Mouse (Mus musculus) spleen, adult 2 months (tissue): ENCODE data around the gene Kdm5a.

ENCODE experiments used
- CTCF ChIP-seq: fragments of 200-500 bp; IDR thresholded peaks from 2 replicates; pipeline ENCODE4 v1.5.1; 2011; ENCODE audit warnings: mild to moderate bottlenecking, inconsistent platforms; ENCODE audit not compliant: insufficient read depth, insufficient read length, insufficient replicate concordance; ENCODE audit errors: extremely low read depth
- POLR2A ChIP-seq: fragments of 200-500 bp; IDR thresholded peaks from 2 replicates; pipeline ENCODE4 v1.6.1; 2011; ENCODE audit warnings: low read depth, low read length, inconsistent platforms

GRCm38 (mm10) chr6:120465393-120465792 lies 101.5 kb downstream of the Kdm5a start:
- TF ChIP-seq CTCF (no peak), POLR2A (no peak)
